Mouse (Mus musculus): ENCODE data around the gene Abca8a.

The Abca8a gene

DNA sequence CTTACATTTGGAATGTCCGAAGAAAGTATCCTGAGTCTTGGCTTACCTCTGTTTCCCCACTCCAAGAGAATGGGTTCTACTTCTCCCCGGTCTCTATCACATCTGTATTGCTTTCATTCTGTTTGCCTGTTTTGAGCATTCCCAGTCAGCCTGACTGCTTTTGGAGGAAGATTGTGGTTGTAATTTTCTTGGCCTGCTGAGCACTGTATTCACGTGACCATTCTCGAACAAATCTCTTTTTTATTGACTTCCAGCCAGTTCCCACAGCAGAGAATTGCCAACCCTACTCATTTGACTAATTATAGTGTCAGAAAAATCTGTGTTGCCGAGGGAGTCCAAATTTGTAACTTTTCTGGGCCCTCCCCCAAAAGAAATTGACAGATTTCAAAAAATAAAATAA, at the start of gene Abca8a:
Abca8a (minus strand) TSS at position 121 of the 400 bp plus-strand sequence.
- in situ Hi-C loops (cut with MboI; ENCODE audit: unreplicated experiment in 2 of 2), result no loop called here

DNA sequence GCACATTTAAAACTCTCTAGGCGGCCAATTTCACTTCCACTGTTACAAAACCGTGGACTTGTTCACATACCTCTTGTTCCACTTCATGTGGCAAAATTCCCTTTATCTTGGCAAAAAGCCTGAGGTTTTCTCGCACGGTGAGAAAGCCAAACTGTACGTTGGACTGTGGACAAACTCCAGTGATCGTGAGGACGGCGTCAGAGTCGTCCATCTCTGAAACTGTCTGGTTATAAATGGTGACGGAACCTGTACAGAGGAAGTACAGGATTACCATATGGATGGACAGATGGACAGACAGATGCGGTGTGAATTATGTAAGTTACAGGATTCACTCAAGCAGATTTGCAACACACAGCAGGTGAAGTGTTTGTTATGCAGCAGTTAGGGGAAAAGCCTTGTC, 49.6 kb upstream of the Abca8a start:
- in situ Hi-C loops (cut with MboI; ENCODE audit: unreplicated experiment in 2 of 2), result no loop called here

- in situ Hi-C loops (cut with MboI; ENCODE audit: unreplicated experiment in 2 of 2), result no loop called here
Measured at GRCm38 (mm10) chr11:110130760-110131159, 35.0 kb upstream of the Abca8a start.

- in situ Hi-C loops (cut with MboI; ENCODE audit: unreplicated experiment in 2 of 2), result no loop called here
Measured at GRCm38 (mm10) chr11:110111137-110111536, 15.4 kb upstream of the Abca8a start.

DNA sequence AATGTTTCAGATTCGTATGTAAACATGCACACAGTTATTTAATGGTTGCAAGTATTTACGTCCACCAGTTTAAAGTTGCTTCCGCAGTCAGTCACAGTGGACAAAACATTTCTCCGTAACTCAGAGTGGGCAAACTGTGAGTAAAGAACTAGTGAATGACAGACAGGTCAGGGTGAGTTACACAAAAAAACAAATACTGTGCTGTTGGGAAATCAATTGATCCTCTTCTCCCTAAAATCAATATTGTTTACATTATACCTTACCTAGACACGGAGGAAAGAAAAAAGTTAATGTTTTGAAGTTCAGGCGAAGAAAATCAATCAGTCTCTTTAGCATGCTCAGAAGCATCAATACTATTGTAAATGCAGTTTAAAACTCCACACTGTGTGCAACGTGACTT, 5.7 kb upstream of the Abca8a start:
- in situ Hi-C loops (cut with MboI; ENCODE audit: unreplicated experiment in 2 of 2), result no loop called here

- in situ Hi-C loops (cut with MboI; ENCODE audit: unreplicated experiment in 2 of 2), result no loop called here
Measured at GRCm38 (mm10) chr11:110098901-110099300, 3.1 kb upstream of the Abca8a start.

DNA sequence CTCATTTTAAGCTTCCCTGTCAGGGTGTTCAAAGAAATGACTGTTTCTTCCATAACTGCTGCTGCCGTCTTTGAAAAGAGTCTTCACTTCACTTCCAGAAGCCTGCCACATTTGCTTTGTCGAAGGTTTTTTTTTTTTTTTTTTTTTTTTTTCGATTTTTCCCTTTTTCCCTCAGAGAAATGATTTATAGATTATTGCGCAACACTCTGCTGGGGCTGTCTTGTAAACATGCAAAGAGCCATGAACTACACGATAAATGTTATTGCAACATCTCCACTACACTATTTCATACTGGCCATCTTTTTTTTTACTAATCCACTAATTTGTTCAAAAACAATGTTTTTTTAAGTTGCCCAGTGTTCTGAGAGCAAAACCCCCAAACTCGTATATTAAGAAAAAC, 1.7 kb upstream of the Abca8a start:
- in situ Hi-C loops (cut with MboI; ENCODE audit: unreplicated experiment in 2 of 2), result no loop called here

DNA sequence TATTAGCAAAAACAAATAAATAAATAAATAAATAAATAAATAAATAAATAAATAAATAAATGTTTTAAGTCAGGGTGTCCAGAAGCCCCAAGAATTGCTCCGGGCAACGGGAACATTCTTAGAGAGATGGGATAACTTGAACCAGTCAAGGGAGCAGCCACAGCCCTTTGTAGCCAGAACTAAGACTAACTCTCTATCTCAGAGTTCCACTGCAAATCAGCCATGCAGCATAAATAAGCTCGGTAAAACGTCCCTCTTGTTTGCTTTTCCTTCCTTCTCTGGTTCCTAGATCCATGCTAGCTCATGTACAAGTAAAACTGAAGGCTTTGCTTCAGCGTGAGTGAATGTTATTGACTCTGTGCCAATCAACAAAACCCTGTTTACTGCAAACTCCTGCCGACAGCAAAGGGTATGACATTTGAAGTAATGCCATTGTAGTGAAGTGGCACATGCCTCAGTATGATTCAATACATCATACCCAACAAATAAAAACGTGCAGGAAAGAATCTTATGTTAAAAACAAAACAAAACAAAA, 865 bp downstream of the Abca8a start:
- in situ Hi-C loops (cut with MboI; ENCODE audit: unreplicated experiment in 2 of 2), result no loop called here

- in situ Hi-C loops (cut with MboI; ENCODE audit: unreplicated experiment in 2 of 2), result no loop called here
Measured at GRCm38 (mm10) chr11:110094236-110094635, 1.5 kb downstream of the Abca8a start.

GRCm38 (mm10) chr11:110091328-110091727, 4.5 kb downstream of the Abca8a start:
- in situ Hi-C loops (cut with MboI; ENCODE audit: unreplicated experiment in 2 of 2), result no loop called here

DNA sequence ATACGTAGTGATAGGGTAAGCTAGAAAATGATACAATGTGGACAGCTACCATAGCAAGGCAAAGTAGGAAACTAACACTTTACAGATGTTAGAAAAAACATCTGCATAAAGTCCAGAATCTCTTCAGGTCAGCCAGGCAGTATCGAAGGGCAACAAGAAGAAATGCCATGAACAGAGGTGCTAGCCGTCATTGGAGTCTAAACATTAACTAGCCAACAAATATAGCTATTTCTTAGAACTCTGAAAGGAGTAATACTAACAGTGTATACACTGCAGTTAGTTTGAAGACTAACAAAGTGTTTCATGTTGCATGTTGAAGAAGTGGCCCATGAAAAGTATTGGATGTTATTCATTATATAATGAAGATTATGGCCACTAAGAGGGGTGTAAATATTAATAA, 23.6 kb downstream of the Abca8a start:
- in situ Hi-C loops (cut with MboI; ENCODE audit: unreplicated experiment in 2 of 2), result no loop called here

- in situ Hi-C loops (cut with MboI; ENCODE audit: unreplicated experiment in 2 of 2), result no loop called here
Measured at GRCm38 (mm10) chr11:110061032-110061431, 34.7 kb downstream of the Abca8a start.

DNA sequence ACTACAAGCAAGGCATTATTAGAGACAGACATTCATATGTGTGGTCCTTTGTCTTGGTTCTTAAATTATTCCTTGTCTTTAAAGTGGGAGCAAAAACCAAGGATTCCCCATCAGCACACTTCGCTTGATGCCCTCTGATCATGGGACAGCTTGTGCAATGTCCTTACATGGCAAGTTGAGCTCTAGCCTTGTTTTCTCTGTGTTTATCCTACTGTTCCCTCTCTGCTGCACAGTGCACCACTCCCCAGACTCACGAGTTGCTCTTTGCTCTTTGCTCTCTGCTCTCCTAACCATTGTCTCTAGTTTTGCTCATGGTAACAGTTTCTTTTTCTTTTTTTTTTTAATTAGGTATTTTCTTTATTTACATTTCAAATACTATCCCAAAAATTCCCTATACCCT, 35.7 kb downstream of the Abca8a start:
- in situ Hi-C loops (cut with MboI; ENCODE audit: unreplicated experiment in 2 of 2), result no loop called here

- in situ Hi-C loops (cut with MboI; ENCODE audit: unreplicated experiment in 2 of 2), result no loop called here
Measured at GRCm38 (mm10) chr11:110053681-110054080, 42.1 kb downstream of the Abca8a start.

- in situ Hi-C loops (cut with MboI; ENCODE audit: unreplicated experiment in 2 of 2), result no loop called here
Measured at GRCm38 (mm10) chr11:110037795-110038194, 58.0 kb downstream of the Abca8a start.

DNA sequence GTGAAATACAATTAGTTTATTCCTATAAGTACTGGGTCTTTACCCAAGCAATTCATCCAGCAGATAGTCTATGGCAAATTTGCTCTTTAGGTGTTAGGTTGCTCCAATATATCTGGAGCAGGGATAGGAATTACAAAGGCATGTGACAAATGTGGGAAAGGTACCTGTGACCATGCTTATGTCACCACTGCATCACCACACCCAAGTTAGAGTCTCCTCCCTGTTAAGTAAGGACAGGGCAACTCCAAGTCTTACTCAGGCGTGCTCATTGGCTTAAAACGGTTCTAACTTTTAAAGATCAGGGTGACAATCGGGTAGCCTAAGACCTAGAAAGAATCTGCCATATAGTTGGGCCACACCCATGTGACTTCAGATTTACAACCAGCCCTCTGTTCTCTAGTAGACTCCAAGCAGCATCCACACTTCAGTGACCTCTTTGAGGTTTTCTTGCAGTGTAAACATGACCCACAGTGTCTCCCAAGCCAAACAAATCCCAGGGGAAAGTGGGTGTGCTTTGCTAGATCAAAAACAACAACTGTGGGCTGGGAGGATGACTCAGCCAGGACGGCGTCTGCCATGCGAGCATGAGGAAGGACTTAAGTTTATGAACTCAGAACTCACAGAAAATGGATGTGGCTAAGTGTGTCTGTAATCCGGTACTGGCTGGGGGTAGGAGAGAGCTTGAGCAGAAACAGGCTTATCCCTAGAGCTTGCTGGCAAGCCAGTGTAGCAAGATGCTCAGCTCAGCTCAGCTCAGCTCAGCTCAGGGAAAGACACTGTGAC, 66.7 kb downstream of the Abca8a start:
- in situ Hi-C loops (cut with MboI; ENCODE audit: unreplicated experiment in 2 of 2), result no loop called here

DNA sequence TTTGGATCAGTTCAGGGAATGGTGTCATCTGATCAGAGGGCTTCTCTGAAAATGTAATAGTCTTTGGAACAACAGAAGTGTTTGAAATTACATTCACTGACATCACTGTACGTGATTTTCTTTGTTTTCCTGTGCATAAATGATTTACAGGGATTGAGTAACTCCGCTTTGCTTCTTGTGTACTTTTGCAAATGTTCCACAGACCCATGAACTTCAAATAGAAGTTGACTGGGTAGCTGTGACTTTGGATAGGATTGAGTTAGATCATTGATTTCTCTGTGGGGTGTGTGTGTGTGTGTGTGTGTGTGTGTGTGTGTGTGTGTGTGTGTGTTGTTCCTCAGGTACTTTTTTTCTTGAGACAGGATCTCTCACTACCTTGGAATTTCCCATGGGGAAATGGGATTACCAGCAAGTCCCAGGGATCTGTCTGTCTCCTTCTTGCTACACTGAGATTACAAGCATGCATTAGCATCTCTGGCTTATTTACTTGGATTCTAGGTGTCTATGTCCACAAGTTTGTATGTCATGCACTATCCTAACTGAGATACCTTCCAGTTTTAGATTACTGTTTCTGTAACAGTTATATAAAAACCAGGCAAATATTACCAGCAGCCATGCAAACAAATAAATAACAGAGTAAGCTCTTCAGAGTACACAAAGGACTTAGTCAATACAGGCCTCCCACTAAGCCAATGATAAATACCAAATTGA, 84.8 kb downstream of the Abca8a start:
- in situ Hi-C loops (cut with MboI; ENCODE audit: unreplicated experiment in 2 of 2), result no loop called here

DNA sequence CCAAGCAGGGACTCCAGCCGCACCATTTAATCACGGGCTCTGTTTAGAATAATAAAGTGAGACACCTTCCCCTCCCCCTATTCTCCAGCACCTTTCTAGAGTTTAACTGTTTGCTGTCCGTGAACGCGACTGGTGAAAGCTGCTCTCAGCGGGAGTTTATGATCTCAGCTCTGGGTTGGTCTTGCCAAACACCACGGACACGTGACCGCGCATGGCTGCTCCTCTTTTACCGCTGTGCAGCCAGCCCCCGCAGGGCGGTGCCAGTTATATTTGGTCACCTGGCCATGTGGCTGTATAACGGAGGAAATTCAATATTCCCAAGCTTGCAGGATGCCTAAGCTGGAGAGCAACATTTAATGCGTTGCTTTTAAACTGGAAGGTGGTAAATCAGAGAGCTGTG, 100.2 kb downstream of the Abca8a start, which contains the start of gene Abca8b:
Abca8b (minus strand) TSS at position 222 of the 400 bp plus-strand sequence.
- in situ Hi-C loops (cut with MboI; ENCODE audit: unreplicated experiment in 2 of 2), result no loop called here

DNA sequence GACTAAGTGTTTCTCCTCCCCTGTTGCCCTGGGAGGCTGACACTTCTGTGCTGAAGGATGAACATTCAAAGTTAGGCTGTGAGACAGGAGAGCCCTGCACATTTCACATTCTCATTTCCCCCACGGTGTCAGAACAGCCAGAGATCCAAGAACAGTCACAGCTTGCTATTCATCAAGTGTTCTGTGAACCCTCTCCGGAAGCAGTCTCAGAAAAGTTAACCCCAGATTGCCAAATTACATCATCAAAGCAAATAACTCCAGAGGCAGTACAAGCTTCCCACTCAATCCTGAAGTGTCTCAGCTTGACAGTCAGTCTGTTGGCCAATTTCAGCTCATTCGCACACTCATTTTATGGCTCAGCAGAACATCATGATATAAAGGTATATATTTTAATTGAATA, 100.8 kb downstream of the Abca8a start:
- in situ Hi-C loops (cut with MboI; ENCODE audit: unreplicated experiment in 2 of 2), result no loop called here

DNA sequence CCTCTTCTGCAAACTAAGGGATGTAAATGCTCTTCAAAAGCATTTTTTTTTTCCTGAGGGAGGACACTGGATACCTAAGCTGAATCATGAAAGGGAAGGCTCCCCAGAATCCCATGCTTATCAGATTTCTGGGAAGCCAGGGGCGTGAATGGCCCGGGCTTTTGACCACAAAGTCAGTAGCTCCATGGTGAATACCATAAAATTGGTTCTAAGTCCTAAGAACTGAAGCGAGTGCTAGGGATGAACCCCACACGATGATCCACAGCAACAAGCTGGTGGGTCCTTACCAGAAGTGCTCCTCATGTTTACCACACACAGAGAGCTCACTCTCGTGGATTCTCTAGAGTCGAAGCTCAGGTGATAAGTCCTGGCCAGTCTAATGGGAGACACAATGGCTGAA, 101.8 kb downstream of the Abca8a start:
- in situ Hi-C loops (cut with MboI; ENCODE audit: unreplicated experiment in 2 of 2), result no loop called here

DNA sequence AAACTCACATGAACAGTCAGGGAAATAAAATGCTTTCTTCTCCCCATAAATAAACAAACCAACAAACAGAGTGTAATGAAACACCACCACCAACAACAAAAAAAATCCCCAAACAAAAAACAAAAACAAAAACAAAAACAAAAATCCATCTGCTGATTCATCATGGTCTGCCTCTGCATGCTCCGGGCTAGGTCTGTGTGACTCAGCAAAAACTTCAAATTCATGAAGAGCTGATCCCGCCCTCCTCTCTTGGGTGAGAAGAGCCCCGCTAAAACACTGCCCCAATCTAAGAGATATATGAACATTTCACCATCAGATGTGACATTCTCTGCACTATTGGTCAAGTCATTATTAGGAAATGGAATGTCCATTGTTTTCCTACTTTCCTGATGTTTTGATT, 104.5 kb downstream of the Abca8a start:
- in situ Hi-C loops (cut with MboI; ENCODE audit: unreplicated experiment in 2 of 2), result no loop called here

- in situ Hi-C loops (cut with MboI; ENCODE audit: unreplicated experiment in 2 of 2), result no loop called here
Measured at GRCm38 (mm10) chr11:109990256-109990655, 105.5 kb downstream of the Abca8a start.

Data from v-Abl transformed pro-B cells (cell line).